Mouse (Mus musculus) midbrain, embryonic 15.5 days (tissue): Measurements from ENCODE around the gene Aldh3a2. TPM values are rescaled to one million over a fixed set of nuclear protein-coding genes. Genes with fewer than 3 reads are reported as not detected.

ENCODE experiments used
- ATAC-seq: fragments of 200-750 bp; cut with Nextera tagmentation; replicated peaks from 2 replicates; pipeline ENCODE4 v1.8.0; 2017; ENCODE audit warnings: moderate TSS enrichment
- H3K27ac ChIP-seq: fragments of 300-500 bp; sonication (generic); 2 replicates; pipeline ENCODE4 v1.5.1; 2015; ENCODE audit warnings: mild to moderate bottlenecking, inconsistent platforms
- H3K27me3 ChIP-seq: fragments of 300-500 bp; sonication (generic); replicated peaks from 2 replicates; pipeline ENCODE4 v1.6.1; 2015; ENCODE audit warnings: inconsistent platforms
- H3K36me3 ChIP-seq: fragments of 300-500 bp; sonication (generic); replicated peaks from 2 replicates; pipeline ENCODE4 v1.6.1; 2015; ENCODE audit warnings: inconsistent platforms
- H3K4me1 ChIP-seq: fragments of 300-500 bp; sonication (generic); 2 replicates; pipeline ENCODE4 v1.6.1; 2015; ENCODE audit warnings: inconsistent platforms
- H3K4me2 ChIP-seq: fragments of 300-500 bp; sonication (generic); 2 replicates; pipeline ENCODE4 v1.6.1; 2015; ENCODE audit warnings: inconsistent platforms, mild to moderate bottlenecking, moderate library complexity
- H3K4me3 ChIP-seq: fragments of 300-500 bp; sonication (generic); 2 replicates; pipeline ENCODE4 v1.5.1; 2015; ENCODE audit warnings: mild to moderate bottlenecking, inconsistent platforms
- H3K9ac ChIP-seq: fragments of 300-500 bp; sonication (generic); 2 replicates; pipeline ENCODE4 v1.6.1; 2015; ENCODE audit warnings: mild to moderate bottlenecking, inconsistent platforms
- H3K9me3 ChIP-seq: fragments of 300-500 bp; sonication (generic); 2 replicates; pipeline ENCODE4 v1.6.1; 2016; ENCODE audit warnings: inconsistent platforms
- WGBS: fragments of 180-500 bp; shearing (Covaris S2); methylation state at CpG from one replicate; pipeline ENCODE4 v1.1.7; 2015; ENCODE audit warnings: mixed read lengths; 5-methylcytosine and 5-hydroxymethylcytosine counted together
- polyA plus RNA-seq: library from polyadenylated mRNA; unstranded; fragments of >200 nt; fragmentation: Nextera tagmentation; extraction: Ambion mirVana; gene quantifications from 2 replicates; pipeline ENCODE4 v1.2.1, GENCODE M21; 2015

Gene Aldh3a2
- polyA plus RNA-seq, 1 experiment from 2014 or later, result 27.0 TPM

GRCm38 (mm10) chr11:61295556-61295955 is 28.3 kb upstream of the Aldh3a2 start:
- ATAC-seq, result no peak
- H3K27me3 ChIP-seq, result no peaks in the 10 kb centered on the region
- H3K9me3 ChIP-seq, result no peaks in the 10 kb centered on the region
- H3K4me1 ChIP-seq, result no peaks in the 10 kb centered on the region
- H3K9ac ChIP-seq, result no peak overlapping the region
- WGBS, result 94% methylated on average over 2 of the region's 2 CpGs
- no peak overlapping the region for H3K27ac ChIP-seq
- no peak overlapping the region for H3K4me2 ChIP-seq
- no peaks in the 10 kb centered on the region for H3K36me3 ChIP-seq
- H3K4me3 ChIP-seq, result no peak overlapping the region

DNA sequence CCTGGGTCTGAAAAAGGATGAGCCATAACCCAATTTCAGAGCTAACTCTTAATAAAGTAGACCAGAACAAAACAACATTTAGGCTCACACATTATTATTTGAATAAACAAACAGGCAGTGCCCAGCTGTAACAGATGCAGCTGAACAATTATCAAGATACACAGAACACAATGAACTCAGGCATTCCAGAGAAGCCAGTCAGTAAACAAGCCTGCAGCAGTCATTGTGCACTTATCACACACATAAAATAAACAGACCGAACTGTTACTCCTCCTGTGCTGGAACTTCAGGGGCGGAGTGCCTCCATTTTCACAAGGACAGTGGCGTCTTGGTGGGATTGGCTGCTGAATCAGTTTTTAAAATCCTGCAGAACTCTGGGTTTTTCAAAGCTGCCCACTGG is 27.2 kb upstream of the Aldh3a2 start:
- Histone ChIP-seq H3K9me3 (no peaks in the 10 kb centered on the region), H3K27ac (no peak overlapping the region), H3K27me3 (no peaks in the 10 kb centered on the region), H3K4me3 (no peak overlapping the region), H3K4me1 (no peaks in the 10 kb centered on the region), H3K4me2 (no peak overlapping the region), H3K9ac (no peak overlapping the region), H3K36me3 (no peaks in the 10 kb centered on the region)
- no peak for ATAC-seq
- 80% methylated on average over 3 of the region's 3 CpGs for WGBS

- Histone ChIP-seq H3K4me1 (no peaks in the 10 kb centered on the region), H3K36me3 (no peaks in the 10 kb centered on the region), H3K9me3 (no peaks in the 10 kb centered on the region), H3K4me2 (no peak overlapping the region), H3K9ac (no peak overlapping the region), H3K27me3 (no peaks in the 10 kb centered on the region), H3K27ac (no peak overlapping the region), H3K4me3 (no peak overlapping the region)
- 55% methylated on average over 2 of the region's 2 CpGs for WGBS
- no peak for ATAC-seq
Measured at GRCm38 (mm10) chr11:61293251-61293650, 26.0 kb upstream of the Aldh3a2 start.

DNA sequence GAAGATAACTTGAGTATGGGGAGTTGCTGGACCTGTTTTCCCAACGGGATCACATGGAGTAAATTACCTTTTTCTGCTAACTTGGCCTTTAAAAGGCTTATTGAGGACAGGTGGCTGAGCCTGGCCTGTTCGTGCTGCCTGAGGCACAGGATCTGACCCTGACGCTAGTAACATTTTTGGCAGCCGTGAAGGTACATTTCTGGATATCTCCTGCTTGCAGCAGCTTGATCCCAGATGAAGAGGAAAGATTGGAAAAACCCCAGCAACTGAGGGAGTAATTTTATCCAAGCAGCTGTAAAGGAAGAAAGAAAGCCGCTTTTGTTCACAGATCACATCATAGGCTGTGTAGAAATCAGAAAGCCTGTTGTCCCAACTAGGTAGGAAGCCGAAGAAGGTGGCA is 17.1 kb upstream of the Aldh3a2 start:
- H3K9me3 ChIP-seq, result no peaks in the 10 kb centered on the region
- no peaks in the 10 kb centered on the region for H3K4me1 ChIP-seq
- no peak overlapping the region for H3K27ac ChIP-seq
- no peaks in the 10 kb centered on the region for H3K27me3 ChIP-seq
- no peak overlapping the region for H3K4me3 ChIP-seq
- no peak overlapping the region for H3K4me2 ChIP-seq
- ATAC-seq, result no peak
- no peaks in the 10 kb centered on the region for H3K36me3 ChIP-seq
- H3K9ac ChIP-seq, result no peak overlapping the region
- 78% methylated on average over 6 of the region's 6 CpGs for WGBS

GRCm38 (mm10) chr11:61283414-61284049 is 16.3 kb upstream of the Aldh3a2 start:
- Histone ChIP-seq H3K27me3 (no peaks in the 10 kb centered on the region), H3K4me1 (no peaks in the 10 kb centered on the region)
- 82% methylated on average over 10 of the region's 10 CpGs for WGBS

DNA sequence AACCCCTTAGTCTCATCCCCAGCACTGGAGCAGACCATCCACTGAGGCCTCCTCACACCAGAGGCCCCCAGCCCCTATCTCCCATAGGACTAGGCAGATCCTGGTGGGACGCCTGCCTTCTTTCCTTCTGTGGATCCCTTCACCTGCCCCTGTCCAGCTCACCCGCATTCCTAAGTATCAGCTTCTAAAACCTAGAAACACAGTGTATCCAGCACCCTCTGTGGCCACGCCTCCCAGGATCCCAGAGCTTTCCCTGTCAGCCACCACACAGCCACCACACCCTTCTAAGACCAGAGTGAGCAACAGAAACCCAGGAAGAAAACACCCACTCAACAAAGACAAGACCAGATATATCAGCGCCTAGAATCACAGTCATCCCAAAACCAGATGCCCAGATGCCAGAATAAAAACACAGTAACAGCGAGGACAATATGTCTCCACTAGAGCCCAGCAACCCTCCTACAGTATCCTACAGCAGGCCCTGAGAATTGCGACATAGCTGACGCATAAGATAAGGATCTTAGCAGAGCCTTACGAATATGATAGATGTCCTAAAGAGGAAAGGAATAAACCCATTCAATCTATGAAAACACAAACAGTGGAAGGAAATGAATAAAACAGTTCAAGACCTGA is 11.3 kb upstream of the Aldh3a2 start:
- WGBS, result 88% methylated on average over 8 of the region's 8 CpGs
- no peak overlapping the region for H3K4me3 ChIP-seq

More at GRCm38 (mm10) chr11:61283414-61284049, 16.3 kb upstream of the Aldh3a2 start:
- H3K36me3 ChIP-seq, result no peaks in the 10 kb centered on the region
- no peak overlapping the region for H3K27ac ChIP-seq
- no peaks in the 10 kb centered on the region for H3K9me3 ChIP-seq
- no peak overlapping the region for H3K9ac ChIP-seq
- H3K4me3 ChIP-seq, result no peak overlapping the region
- ATAC-seq, result no peak
- H3K4me2 ChIP-seq, result no peak overlapping the region

DNA sequence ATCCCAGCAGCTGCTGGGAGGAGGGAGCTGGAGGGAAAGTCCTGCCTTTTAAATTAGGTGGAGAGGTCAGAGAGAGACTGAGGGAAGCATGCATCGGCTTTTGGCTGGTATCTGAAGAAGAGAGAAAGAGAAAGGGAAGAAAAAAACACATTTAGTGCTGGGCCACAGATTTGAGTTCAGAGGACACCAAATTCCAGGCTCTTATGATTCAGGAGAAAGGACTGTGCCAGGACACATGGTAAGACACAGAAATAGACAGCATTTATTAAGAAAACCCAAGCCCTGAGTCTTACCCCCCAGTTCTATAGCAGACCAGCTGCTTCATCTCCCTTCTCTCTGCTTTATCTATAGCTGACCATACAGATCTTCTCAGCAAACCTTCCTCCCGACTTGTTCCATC is 10.7 kb upstream of the Aldh3a2 start:
- Histone ChIP-seq H3K9ac (no peak overlapping the region), H3K4me2 (no peak overlapping the region), H3K9me3 (no peaks in the 10 kb centered on the region), H3K36me3 (no peaks in the 10 kb centered on the region), H3K4me3 (no peak overlapping the region), H3K27me3 (no peaks in the 10 kb centered on the region), H3K4me1 (no peaks in the 10 kb centered on the region), H3K27ac (no peak overlapping the region)
- no peak for ATAC-seq
- WGBS, result 72% methylated on average over 2 of the region's 2 CpGs

More for the DNA sequence above, 11.3 kb upstream of the Aldh3a2 start:
- H3K9me3 ChIP-seq, result no peaks in the 10 kb centered on the region
- no peaks in the 10 kb centered on the region for H3K4me1 ChIP-seq
- no peak overlapping the region for H3K9ac ChIP-seq
- no peak for ATAC-seq
- no peak overlapping the region for H3K27ac ChIP-seq
- no peaks in the 10 kb centered on the region for H3K27me3 ChIP-seq
- H3K4me2 ChIP-seq, result no peak overlapping the region
- no peaks in the 10 kb centered on the region for H3K36me3 ChIP-seq

GRCm38 (mm10) chr11:61276482-61276881 is 9.2 kb upstream of the Aldh3a2 start:
- 79% methylated on average over 3 of the region's 3 CpGs for whole genome bisulfite sequencing
- Histone ChIP-seq H3K9me3 (no peaks in the 10 kb centered on the region), H3K4me2 (no peak overlapping the region)

DNA sequence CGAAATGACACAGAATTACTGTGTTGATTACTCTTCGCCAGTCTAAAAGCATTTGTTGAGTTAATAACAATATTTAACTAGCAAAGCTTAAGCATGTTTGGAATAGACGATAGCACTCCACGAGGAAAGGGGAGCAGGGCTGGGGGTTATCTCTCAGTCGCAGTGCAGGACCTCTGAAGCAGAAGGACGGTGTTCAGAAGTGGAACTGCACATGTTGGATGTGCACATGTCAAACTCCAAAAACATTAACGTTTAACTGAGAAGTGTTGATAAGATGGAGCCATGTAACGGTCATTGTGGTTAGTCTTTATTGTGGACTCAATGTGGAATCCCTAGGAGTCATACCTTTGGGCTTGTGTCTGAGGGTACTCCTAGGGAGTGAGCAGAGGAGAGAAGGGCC is 7.8 kb upstream of the Aldh3a2 start:
- ATAC-seq, result no peak
- Histone ChIP-seq H3K4me1 (no peaks in the 10 kb centered on the region), H3K27ac (no peak overlapping the region), H3K36me3 (no peaks in the 10 kb centered on the region), H3K4me3 (no peak overlapping the region), H3K9ac (no peak overlapping the region), H3K9me3 (no peaks in the 10 kb centered on the region), H3K27me3 (no peaks in the 10 kb centered on the region), H3K4me2 (no peak overlapping the region)
- WGBS, result 87% methylated on average over 8 of the region's 8 CpGs

More at GRCm38 (mm10) chr11:61276482-61276881, 9.2 kb upstream of the Aldh3a2 start:
- Histone ChIP-seq H3K4me3 (no peak overlapping the region), H3K27me3 (no peaks in the 10 kb centered on the region), H3K27ac (no peak overlapping the region), H3K4me1 (no peaks in the 10 kb centered on the region), H3K36me3 (no peaks in the 10 kb centered on the region), H3K9ac (no peak overlapping the region)
- no peak for ATAC-seq

- Histone ChIP-seq H3K4me1 (no peaks in the 10 kb centered on the region), H3K27ac (no peak overlapping the region), H3K9ac (no peak overlapping the region), H3K36me3 (no peaks in the 10 kb centered on the region), H3K27me3 (no peaks in the 10 kb centered on the region), H3K4me2 (no peak overlapping the region), H3K4me3 (no peak overlapping the region), H3K9me3 (no peaks in the 10 kb centered on the region)
- 73% methylated on average over 1 of the region's 1 CpGs for WGBS
- no peak for ATAC-seq
Measured at GRCm38 (mm10) chr11:61274421-61274820, 7.2 kb upstream of the Aldh3a2 start.

- 94% methylated on average over 2 of the region's 2 CpGs for WGBS
- no peaks in the 10 kb centered on the region for H3K9me3 ChIP-seq
- H3K4me2 ChIP-seq, result no peak overlapping the region
- H3K9ac ChIP-seq, result no peak overlapping the region
- H3K27me3 ChIP-seq, result 0 out of 2 replicates have a peak, but pooled peaks cover under 1% of the 10 kb centered on the region
- no peak overlapping the region for H3K4me3 ChIP-seq
- H3K4me1 ChIP-seq, result no peaks in the 10 kb centered on the region
- no peaks in the 10 kb centered on the region for H3K36me3 ChIP-seq
- H3K27ac ChIP-seq, result no peak overlapping the region
- no peak for ATAC-seq
Measured at GRCm38 (mm10) chr11:61273928-61274327, 6.7 kb upstream of the Aldh3a2 start.

DNA sequence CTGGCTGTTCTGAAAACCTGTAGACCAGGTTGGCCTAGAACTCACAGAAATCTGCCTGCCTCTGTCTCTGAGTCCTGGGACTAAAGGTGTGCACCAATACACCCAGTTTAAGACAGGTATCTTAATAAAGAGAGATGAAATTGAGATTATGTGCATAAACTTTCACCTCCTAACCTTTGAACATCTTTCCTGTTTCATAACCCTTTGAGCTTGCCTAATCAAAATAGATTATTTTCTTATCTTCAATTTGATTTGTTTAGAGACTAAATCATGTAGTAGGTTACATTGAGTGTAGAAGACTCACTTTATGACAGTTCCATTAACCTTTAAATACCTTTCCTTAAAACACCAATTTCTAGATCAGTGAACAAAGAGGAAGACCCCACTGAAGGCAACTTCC is 4.3 kb upstream of the Aldh3a2 start:
- Histone ChIP-seq H3K27me3 (0 out of 2 replicates have a peak, but pooled peaks cover 4% of the 10 kb centered on the region), H3K9me3 (no peaks in the 10 kb centered on the region), H3K4me1 (peaks cover 5% of the 10 kb centered on the region; the same call in 1 of the 2 replicates), H3K36me3 (no peaks in the 10 kb centered on the region), H3K27ac (no peak overlapping the region), H3K4me2 (no peak overlapping the region), H3K4me3 (no peak overlapping the region), H3K9ac (no peak overlapping the region)
- no peak for ATAC-seq

DNA sequence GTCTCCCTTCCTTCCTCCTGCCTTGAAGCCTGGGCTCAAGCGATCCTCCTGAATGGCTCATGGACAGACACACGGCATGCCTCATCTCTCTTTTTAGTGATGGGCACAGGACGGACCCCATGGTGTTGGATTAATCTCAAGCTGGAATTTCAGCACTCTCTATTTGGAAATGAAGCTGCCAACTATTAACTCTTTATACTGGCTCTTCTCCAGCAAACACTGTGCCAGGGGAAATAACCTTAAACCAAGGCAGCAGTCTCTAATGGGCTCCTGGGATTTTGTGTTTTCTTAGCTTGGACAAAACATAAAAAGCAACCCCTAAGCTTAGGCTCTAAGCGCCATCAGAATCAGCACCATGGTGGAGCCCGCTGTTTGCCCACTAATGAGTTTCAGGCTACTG is 3.1 kb upstream of the Aldh3a2 start:
- ATAC-seq, result no peak
- H3K4me3 ChIP-seq, result no peak overlapping the region
- no peaks in the 10 kb centered on the region for H3K9me3 ChIP-seq
- H3K4me2 ChIP-seq, result no peak overlapping the region
- 69% methylated on average over 5 of the region's 5 CpGs for WGBS
- H3K4me1 ChIP-seq, result peaks cover 14% of the 10 kb centered on the region
- H3K27ac ChIP-seq, result no peak overlapping the region
- H3K9ac ChIP-seq, result no peak overlapping the region
- H3K27me3 ChIP-seq, result 0 out of 2 replicates have a peak, but pooled peaks cover 4% of the 10 kb centered on the region
- no peaks in the 10 kb centered on the region for H3K36me3 ChIP-seq
